Comparison of ENCODE assay signal across 12 mouse cellular contexts in genomic region chr12:73039939-73040562, GRCm38 (mm10). TPM values are rescaled to one million over a fixed set of nuclear protein-coding genes. Genes with fewer than 3 reads are reported as not detected.
DNase-seq lines count a peak whose midpoint lies in the region; ATAC-seq and TF ChIP-seq lines count a peak whose summit lies in the region.
"Had no signal": no experiment of that assay in that cellular context is flagged by ENCODE, and none has a peak within 500 bp of the region (broad histone marks: within the 10 kb centered on the region; RNA-seq: fewer than 3 reads in every experiment).

No protein-coding gene starts in this region.

- ATAC-seq in hindbrain, embryonic 16.5 days, result no peak
- no peak for ATAC-seq in embryonic facial prominence, embryonic 11.5 days (replicated peaks; ENCODE audit: insufficient number of reproducible peaks, low FRiP score, low TSS enrichment, low read depth)
- no peak for ATAC-seq in limb, embryonic 14.5 days (ENCODE audit: low FRiP score, low read depth)

- no peak overlapping the region for H3K9ac ChIP-seq in hindbrain, embryonic 16.5 days (ENCODE audit: low read depth, low read length)
- peak overlapping the region; percentile 69 for H3K9ac ChIP-seq in embryonic facial prominence, embryonic 11.5 days (replicated peaks; ENCODE audit: low read length)
- peak overlapping the region; percentile 90 for H3K9ac ChIP-seq in limb, embryonic 14.5 days (ENCODE audit: low read depth, low read length, severe bottlenecking)
- H3K9ac ChIP-seq: kidney, embryonic 15.5 days had no signal

- H3K4me3 ChIP-seq in hindbrain, embryonic 10.5 days, result peak overlapping the region; percentile 61
- no peak overlapping the region for H3K4me3 ChIP-seq in hindbrain, embryonic 16.5 days (ENCODE audit: low read length)
- peak overlapping the region; percentile 37 for H3K4me3 ChIP-seq in embryonic facial prominence, embryonic 11.5 days (ENCODE audit: low read depth, low read length)
- H3K4me3 ChIP-seq in limb, embryonic 14.5 days (replicated peaks; ENCODE audit: low read length), result peak overlapping the region; percentile 66
- H3K4me3 ChIP-seq: kidney, embryonic 15.5 days had no signal

- no peaks in the 10 kb centered on the region for H3K9me3 ChIP-seq in hindbrain, embryonic 10.5 days
- H3K9me3 ChIP-seq in hindbrain, embryonic 16.5 days (ENCODE audit: control insufficient read depth, low read length), result no peaks in the 10 kb centered on the region; the same call in 1 of the 2 replicates
- no peaks in the 10 kb centered on the region for H3K9me3 ChIP-seq in embryonic facial prominence, embryonic 11.5 days (replicated peaks; ENCODE audit: control insufficient read depth, low read length)
- no peaks in the 10 kb centered on the region for H3K9me3 ChIP-seq in limb, embryonic 14.5 days (ENCODE audit: control insufficient read depth, low read length)
- H3K9me3 ChIP-seq: kidney, embryonic 15.5 days had no signal

- no peak for TF ChIP-seq POLR2A in limb, embryonic 14.5 days (IDR thresholded peaks at IDR 0.05; ENCODE audit: borderline replicate concordance, extremely low read depth, insufficient read depth, insufficient read length)

- peaks cover 28% of the 10 kb centered on the region for H3K4me1 ChIP-seq in hindbrain, embryonic 10.5 days (replicated peaks)
- H3K4me1 ChIP-seq in hindbrain, embryonic 16.5 days (ENCODE audit: control insufficient read depth, insufficient read depth, low read depth, low read length), result peaks cover 3% of the 10 kb centered on the region; the same call in 1 of the 2 replicates
- peaks cover 4% of the 10 kb centered on the region; the same call in 1 of the 2 replicates for H3K4me1 ChIP-seq in embryonic facial prominence, embryonic 11.5 days (ENCODE audit: control insufficient read depth, insufficient read depth, low read length)
- peaks cover 6% of the 10 kb centered on the region for H3K4me1 ChIP-seq in limb, embryonic 14.5 days (ENCODE audit: control insufficient read depth, insufficient read depth, low read length)

- no peak for DNase-seq in hindbrain, embryonic 10.5 days (ENCODE audit: low spot score)
- DNase-seq in R1 (ENCODE audit: low read depth, low spot score), result peak; percentile 45
- peak; percentile 61 for DNase-seq in embryonic facial prominence, embryonic 11.5 days (ENCODE audit: low spot score)
- DNase-seq in limb, embryonic 14.5 days (ENCODE audit: low spot score), result no peak
- no peak for DNase-seq in adrenal gland, adult 8-10 months
- no peak for DNase-seq in lung, postnatal 14 days
- DNase-seq: lung, postnatal 10 days; thymus, postnatal 36 days had no signal

- H3K36me3 ChIP-seq in hindbrain, embryonic 10.5 days, result no peaks in the 10 kb centered on the region
- H3K36me3 ChIP-seq in hindbrain, embryonic 16.5 days (ENCODE audit: control insufficient read depth, insufficient read depth, low read length), result no peaks in the 10 kb centered on the region
- no peaks in the 10 kb centered on the region for H3K36me3 ChIP-seq in embryonic facial prominence, embryonic 11.5 days (replicated peaks; ENCODE audit: control insufficient read depth, insufficient read depth, low read depth, low read length)
- H3K36me3 ChIP-seq in limb, embryonic 14.5 days (ENCODE audit: control insufficient read depth, insufficient read depth, low read length), result no peaks in the 10 kb centered on the region; the same call in 1 of the 2 replicates
- H3K36me3 ChIP-seq: kidney, embryonic 15.5 days had no signal

- peaks cover 100% of the 10 kb centered on the region for H3K27me3 ChIP-seq in hindbrain, embryonic 10.5 days (ENCODE audit: insufficient read depth, poor library complexity, severe bottlenecking)
- H3K27me3 ChIP-seq in hindbrain, embryonic 16.5 days (replicated peaks; ENCODE audit: control insufficient read depth, insufficient read depth, low read length), result peaks cover 67% of the 10 kb centered on the region
- peaks cover 3% of the 10 kb centered on the region; the same call in 1 of the 2 replicates for H3K27me3 ChIP-seq in embryonic facial prominence, embryonic 11.5 days (ENCODE audit: control insufficient read depth, insufficient read depth, low read length)
- H3K27me3 ChIP-seq in limb, embryonic 14.5 days (ENCODE audit: control insufficient read depth, insufficient read depth, low read length), result peaks cover 77% of the 10 kb centered on the region

- WGBS in hindbrain, embryonic 10.5 days, result under 1% methylated on average over 18 of the region's 18 CpGs
- WGBS in hindbrain, embryonic 16.5 days, result 4% methylated on average over 17 of the region's 18 CpGs
- WGBS in embryonic facial prominence, embryonic 11.5 days, result 4% methylated on average over 18 of the region's 18 CpGs
- 10% methylated on average over 14 of the region's 18 CpGs for whole genome bisulfite sequencing in limb, embryonic 14.5 days

- H3K4me2 ChIP-seq in hindbrain, embryonic 16.5 days (ENCODE audit: low read length), result no peak overlapping the region
- H3K4me2 ChIP-seq in embryonic facial prominence, embryonic 11.5 days (ENCODE audit: low read depth, low read length), result peak overlapping the region; percentile 68
- H3K4me2 ChIP-seq in limb, embryonic 14.5 days (replicated peaks; ENCODE audit: low read depth, low read length, severe bottlenecking), result peak overlapping the region; percentile 49
- H3K4me2 ChIP-seq: kidney, embryonic 15.5 days had no signal

- peak overlapping the region; percentile 84 for H3K27ac ChIP-seq in hindbrain, embryonic 10.5 days
- H3K27ac ChIP-seq in hindbrain, embryonic 16.5 days (ENCODE audit: low read depth, low read length), result no peak overlapping the region
- peak overlapping the region; percentile 57 for H3K27ac ChIP-seq in embryonic facial prominence, embryonic 11.5 days (replicated peaks; ENCODE audit: low read depth, low read length)
- H3K27ac ChIP-seq in limb, embryonic 14.5 days (replicated peaks; ENCODE audit: low read depth, low read length), result peak overlapping the region; percentile 70
- H3K27ac ChIP-seq: kidney, embryonic 15.5 days had no signal

RNA-seq across cellular contexts. Expression of gene Six1, which starts 13.6 kb away (rescaled TPM):
- polyA plus RNA-seq in hindbrain, embryonic 10.5 days (2016; fragmentation: Nextera tagmentation; extraction: Ambion mirVana), result 21.1 and 33.5 TPM in 2 replicates
- polyA plus RNA-seq in hindbrain, embryonic 16.5 days (2015; fragmentation: Nextera tagmentation; extraction: Ambion mirVana), result 0.58 and 1.5 TPM in 2 replicates
- polyA plus RNA-seq in embryonic facial prominence, embryonic 11.5 days (2014; fragmentation: Nextera tagmentation; extraction: Ambion mirVana), result 62.4 and 64.4 TPM in 2 replicates
- polyA plus RNA-seq in limb, embryonic 14.5 days (2012; rRNA removed), result 37.6 and 43.1 TPM in 2 replicates
- 44.5 and 44.6 TPM in 2 replicates for polyA plus RNA-seq in limb, embryonic 14.5 days (2014; fragmentation: Nextera tagmentation; extraction: Ambion mirVana)
- 1 to 10 TPM in 3 of 4 experiments, under 1 TPM in 1; 0.94 to 2.3 (median 1.3) TPM for total RNA-seq in adrenal gland, adult 8-10 months (2022)
- total RNA-seq: neutrophil, adult 5-6 weeks had no signal
- polyA plus RNA-seq: spleen, adult 2 months had no signal

Comparison
In these comparisons a context has a peak if more than half of its experiments do, and no peak if none do; other contexts are left out.
1. DNase-seq: peak in R1 (single experiment) and embryonic facial prominence, embryonic 11.5 days (single experiment); none in hindbrain, embryonic 10.5 days (single experiment), limb, embryonic 14.5 days (single experiment), adrenal gland, adult 8-10 months (single experiment) and lung, postnatal 14 days (single experiment).